Mouse (Mus musculus) liver, embryonic 18 days (tissue): ENCODE measurements around the gene Olfr596. TPM values are rescaled to one million over a fixed set of nuclear protein-coding genes. Genes with fewer than 3 reads are reported as not detected.

Experiments used
- polyA plus RNA-seq: library from polyadenylated mRNA; depleted of rRNA; stranded (reverse); fragments of >200 nt; gene quantifications from 2 replicates; pipeline ENCODE4 v1.2.3, GENCODE M21; 2012; rRNA removed

The Olfr596 gene
- not detected in 2 replicates for polyA plus RNA-seq

DNA sequence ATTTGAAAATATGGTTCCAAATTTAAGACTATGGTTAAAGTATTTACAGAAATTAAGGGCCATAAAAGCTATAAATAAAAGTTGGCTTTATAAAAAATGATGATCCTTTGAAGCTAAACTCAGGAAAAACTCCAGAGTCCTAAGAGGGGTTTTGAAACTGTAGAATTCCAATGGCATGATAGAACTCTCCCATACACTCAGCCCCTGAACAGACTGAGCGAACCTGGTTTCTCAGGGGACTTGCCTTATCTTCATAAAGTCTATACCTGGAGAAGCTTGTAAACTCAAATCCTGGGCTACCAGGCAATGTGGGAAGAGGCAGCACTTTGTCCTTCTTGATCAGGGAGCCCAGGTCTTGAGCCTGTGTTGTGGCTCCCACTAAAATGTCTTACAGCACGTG, at the start of gene Olfr596:
Olfr596 (plus strand) TSS at position 301 of the 400 bp plus-strand sequence.

DNA sequence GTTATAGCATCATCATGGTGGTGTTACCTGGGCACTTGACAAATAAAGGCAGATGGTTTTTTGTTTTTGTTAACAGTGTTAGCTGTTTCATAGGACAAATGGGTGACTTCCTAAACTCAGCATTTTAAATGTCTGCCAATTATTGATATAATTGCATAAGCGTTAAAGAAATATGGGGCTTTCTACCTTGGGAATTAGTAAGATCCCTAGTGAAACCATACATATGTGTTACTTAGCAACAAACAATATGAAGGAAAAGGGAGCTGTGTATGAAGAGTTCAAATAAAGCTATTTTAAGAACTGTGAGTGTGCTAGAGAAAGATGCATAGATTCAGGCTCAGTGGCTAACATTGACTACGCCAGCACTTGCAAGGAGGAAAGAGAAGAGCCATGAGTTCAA, 10.6 kb downstream of the Olfr596 start, which contains the start of gene Olfr597:
Olfr597 (plus strand) TSS at position 301 of the 400 bp plus-strand sequence.

DNA sequence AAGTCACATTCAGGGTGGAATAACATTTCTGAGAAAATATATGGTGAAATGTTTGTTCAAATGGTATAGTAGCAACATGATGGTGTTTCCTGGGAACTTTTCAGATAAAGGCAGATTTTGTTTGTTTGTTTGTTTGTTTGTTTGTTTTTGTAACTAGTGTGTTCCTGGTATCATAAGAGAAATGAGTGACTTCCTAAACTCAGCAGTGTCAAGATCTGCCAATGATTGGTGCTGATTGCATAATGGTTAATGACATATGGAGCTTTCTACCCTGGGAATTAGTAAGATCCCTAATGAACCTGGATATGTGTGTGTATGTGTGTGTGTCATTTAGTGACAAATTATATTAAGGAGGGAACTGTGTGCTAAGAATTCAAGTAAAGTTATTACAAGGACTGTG, 17.8 kb downstream of the Olfr596 start, which contains the start of gene Olfr598:
Olfr598 (plus strand) TSS at position 301 of the 400 bp plus-strand sequence.

DNA sequence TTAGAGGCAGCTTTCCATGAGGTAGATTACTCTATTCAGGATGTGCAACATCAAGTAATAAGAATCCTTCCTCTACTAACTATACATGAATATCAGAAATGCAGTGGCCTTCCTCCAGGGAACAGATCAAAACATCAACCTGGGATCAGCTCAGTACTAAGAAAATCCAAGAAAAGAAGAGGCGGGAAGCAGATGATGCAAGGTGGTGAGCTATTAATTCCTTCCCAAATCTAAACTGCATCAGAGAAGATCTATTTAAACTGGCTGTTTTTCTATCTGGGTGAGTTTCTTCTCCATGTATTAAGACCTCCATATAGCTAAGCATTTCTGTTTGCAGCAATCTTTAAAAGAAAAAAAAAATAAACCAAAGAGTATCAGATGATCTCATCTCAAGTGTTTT, 30.2 kb downstream of the Olfr596 start, which contains the start of gene Olfr599:
Olfr599 (plus strand) TSS at position 301 of the 400 bp plus-strand sequence.

DNA sequence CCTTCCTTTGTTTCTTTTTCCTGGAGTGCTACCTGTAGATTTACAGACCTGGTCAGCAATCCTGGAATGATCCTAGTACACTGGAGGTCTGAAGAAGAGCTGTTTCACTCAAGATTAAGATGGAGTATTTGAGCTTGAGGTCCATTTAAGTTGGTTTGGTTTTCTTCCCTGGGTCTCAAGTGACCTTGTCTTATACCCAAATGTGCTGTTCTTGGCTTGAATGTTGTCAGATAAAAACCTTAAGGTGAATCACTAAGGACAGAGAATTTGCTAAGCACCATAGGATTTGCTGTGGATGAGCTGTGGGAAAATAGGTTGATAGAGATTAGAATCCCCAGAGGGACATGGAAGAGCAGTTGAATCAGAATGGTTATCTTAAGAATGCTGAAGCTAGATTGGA, 44.1 kb downstream of the Olfr596 start, which contains the start of gene Olfr600:
Olfr600 (minus strand) TSS at position 101 of the 400 bp plus-strand sequence.

Other genes with a start within 250 kb of the Olfr596 start
- gene Olfr584, start 223.8 kb upstream of the Olfr596 start, polyA plus RNA-seq, result not detected in 2 replicates
- gene Olfr585, start 207.9 kb upstream of the Olfr596 start, polyA plus RNA-seq, result not detected in 2 replicates
- gene Olfr586, start 180.0 kb upstream of the Olfr596 start, polyA plus RNA-seq, result not detected in 2 replicates
- not detected in 2 replicates for gene Olfr588-ps1, start 164.8 kb upstream of the Olfr596 start, polyA plus RNA-seq
- gene Olfr589, start 149.3 kb upstream of the Olfr596 start, polyA plus RNA-seq, result not detected in 2 replicates
- not detected in 2 replicates for gene Olfr591, start 127.3 kb upstream of the Olfr596 start, polyA plus RNA-seq
- gene Olfr592, start 120.8 kb upstream of the Olfr596 start, polyA plus RNA-seq, result not detected in 2 replicates
- gene Olfr593, start 93.8 kb upstream of the Olfr596 start, polyA plus RNA-seq, result not detected in 2 replicates
- gene Olfr594, start 88.7 kb upstream of the Olfr596 start, polyA plus RNA-seq, result not detected in 2 replicates
- not detected in 2 replicates for gene Usp17ld, start 53.1 kb upstream of the Olfr596 start, polyA plus RNA-seq
- gene Olfr597, start 10.7 kb downstream of the Olfr596 start, polyA plus RNA-seq, result not detected in 2 replicates
- gene Olfr598, start 17.9 kb downstream of the Olfr596 start, polyA plus RNA-seq, result not detected in 2 replicates
- gene Olfr599, start 30.3 kb downstream of the Olfr596 start, polyA plus RNA-seq, result not detected in 2 replicates
- not detected in 2 replicates for gene Olfr600, start 44.0 kb downstream of the Olfr596 start, polyA plus RNA-seq
- gene Olfr601, start 57.0 kb downstream of the Olfr596 start, polyA plus RNA-seq, result not detected in 2 replicates
- gene Olfr603, start 80.5 kb downstream of the Olfr596 start, polyA plus RNA-seq, result not detected in 2 replicates
- not detected in 2 replicates for gene Usp17lc, start 109.4 kb downstream of the Olfr596 start, polyA plus RNA-seq
- not detected in 2 replicates for gene Olfr605, start 139.8 kb downstream of the Olfr596 start, polyA plus RNA-seq
- gene Olfr606, start 143.4 kb downstream of the Olfr596 start, polyA plus RNA-seq, result not detected in 2 replicates
- not detected in 2 replicates for gene Olfr607, start 158.5 kb downstream of the Olfr596 start, polyA plus RNA-seq
- not detected in 2 replicates for gene Olfr608, start 164.2 kb downstream of the Olfr596 start, polyA plus RNA-seq
- not detected in 2 replicates for gene Olfr609, start 192.4 kb downstream of the Olfr596 start, polyA plus RNA-seq
- not detected in 2 replicates for gene Olfr610, start 206.5 kb downstream of the Olfr596 start, polyA plus RNA-seq
- not detected in 2 replicates for gene Olfr611, start 215.2 kb downstream of the Olfr596 start, polyA plus RNA-seq
- gene Olfr612, start 237.1 kb downstream of the Olfr596 start, polyA plus RNA-seq, result not detected in 2 replicates
- not detected in 2 replicates for gene Olfr613, start 242.4 kb downstream of the Olfr596 start, polyA plus RNA-seq